Mouse (Mus musculus): Measurements from ENCODE around the gene Clip2.

DNA sequence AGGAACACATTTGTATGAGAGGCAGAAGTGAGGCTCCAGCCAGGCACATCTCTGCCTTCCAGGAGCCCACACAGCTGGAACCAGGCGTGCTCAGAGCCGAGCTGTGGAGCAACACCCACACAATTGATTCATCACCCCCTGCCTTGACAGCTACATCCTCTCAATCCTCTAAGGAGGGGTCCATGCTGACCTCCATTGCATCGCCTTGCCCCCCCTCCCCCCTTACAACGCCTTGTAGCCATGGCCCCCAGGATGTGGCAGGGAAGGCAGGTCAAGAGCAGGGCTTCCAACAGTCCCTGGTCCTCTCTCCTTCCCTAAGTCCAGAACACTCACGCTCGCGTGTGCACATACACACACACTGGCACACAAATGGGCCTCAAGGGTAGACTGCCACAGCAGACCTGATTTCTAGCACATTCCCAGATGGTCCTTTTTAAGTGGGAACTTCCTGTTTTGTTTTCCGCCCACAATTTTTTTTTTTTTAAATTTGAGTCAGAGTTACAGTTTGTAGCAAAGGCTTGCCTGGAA, 16.8 kb upstream of the Clip2 start:
- TF ChIP-seq POLR2A (IDR thresholded peaks at IDR 0.05; ENCODE audit: low read depth, low read length) = no peak
- TF ChIP-seq CTCF (IDR thresholded peaks at IDR 0.05; ENCODE audit: extremely low read depth, insufficient read depth, insufficient read length, insufficient replicate concordance) = no peak
